Mouse (Mus musculus) lung, postnatal 4 days (tissue): ENCODE data around the gene Fbxl15.
A peak's percentile ranks its signal among the peaks of the same experiment; 100 is the strongest.

Source experiments
- DNase-seq, 2 experiments: peaks; one replicate each; pipeline ENCODE4 v3.0.0; 2021

Gene Fbxl15

GRCm38 (mm10) chr19:46347936-46348668, 20.1 kb downstream of the Fbxl15 start:
- DNase-seq: peak in 1 of 2 experiments; percentile 19

DNA sequence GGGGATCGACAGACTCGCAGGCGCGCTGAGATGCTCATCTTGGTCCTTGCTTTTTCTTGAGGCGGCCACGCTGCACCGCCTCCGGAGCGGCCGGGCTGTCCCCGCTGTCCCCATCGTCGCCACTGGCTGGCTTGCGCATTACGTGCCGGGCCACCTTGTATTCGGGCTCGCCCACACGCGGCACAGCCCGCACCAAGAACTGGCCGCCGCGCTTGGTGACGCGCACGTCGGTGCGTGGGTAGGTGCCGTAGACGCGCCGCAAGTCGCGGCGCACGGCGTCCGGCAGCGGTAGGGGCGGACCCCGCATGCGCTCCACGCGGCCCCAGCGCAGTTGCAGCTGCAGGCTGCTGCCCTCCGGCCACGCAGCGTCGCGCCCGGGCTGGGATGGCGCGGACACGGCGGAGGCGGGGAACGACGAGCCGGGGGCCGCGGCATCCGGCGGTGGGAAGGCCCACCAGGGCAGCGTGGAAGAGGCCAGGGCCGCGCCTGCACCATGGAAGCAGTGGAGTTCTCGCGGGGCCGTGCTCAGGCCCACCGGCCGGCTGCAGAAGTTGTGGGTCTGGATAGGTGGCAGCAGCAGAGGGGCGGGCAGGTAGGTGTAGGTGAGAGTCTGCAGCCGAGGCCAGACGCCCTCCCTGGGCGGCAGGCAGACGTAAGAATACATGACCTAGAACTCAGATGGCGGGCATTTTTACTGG, 20.9 kb downstream of the Fbxl15 start:
- peak; percentile 82 to 88 for DNase-seq

GRCm38 (mm10) chr19:46349550-46349949, 21.6 kb downstream of the Fbxl15 start:
- no peak for DNase-seq

- DNase-seq: peak in 1 of 2 experiments; percentile 38
Measured at GRCm38 (mm10) chr19:46350168-46350932, 22.4 kb downstream of the Fbxl15 start, which contains the start of gene 2310034G01Rik. TSS of gene 2310034G01Rik (minus strand) at chr19:46350302.

DNA sequence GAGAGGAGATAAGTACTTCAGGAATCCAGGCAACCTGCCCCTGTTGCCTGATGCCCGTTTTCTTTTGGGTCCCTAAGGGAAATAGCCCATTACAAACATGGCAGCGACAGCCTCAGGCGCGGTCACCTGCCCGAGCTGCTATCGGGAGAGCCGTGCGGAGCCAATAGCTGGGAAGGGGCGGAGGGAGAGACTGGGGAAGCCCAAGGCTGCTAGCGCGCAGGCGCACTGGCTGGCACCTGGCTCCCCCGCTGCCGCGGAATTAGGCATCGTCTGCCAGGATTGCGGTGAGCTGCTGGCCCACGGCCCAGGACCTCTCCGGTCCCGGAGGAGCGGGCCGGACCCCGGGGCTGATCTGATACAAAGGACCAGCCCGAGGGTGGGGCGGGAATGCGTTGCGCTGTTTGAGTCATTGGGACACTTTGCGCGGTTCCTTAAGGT, 28.7 kb downstream of the Fbxl15 start:
- DNase-seq: peak; percentile 88 to 92

- peak; percentile 47 to 56 for DNase-seq
Measured at GRCm38 (mm10) chr19:46357344-46358280, 29.6 kb downstream of the Fbxl15 start.

DNA sequence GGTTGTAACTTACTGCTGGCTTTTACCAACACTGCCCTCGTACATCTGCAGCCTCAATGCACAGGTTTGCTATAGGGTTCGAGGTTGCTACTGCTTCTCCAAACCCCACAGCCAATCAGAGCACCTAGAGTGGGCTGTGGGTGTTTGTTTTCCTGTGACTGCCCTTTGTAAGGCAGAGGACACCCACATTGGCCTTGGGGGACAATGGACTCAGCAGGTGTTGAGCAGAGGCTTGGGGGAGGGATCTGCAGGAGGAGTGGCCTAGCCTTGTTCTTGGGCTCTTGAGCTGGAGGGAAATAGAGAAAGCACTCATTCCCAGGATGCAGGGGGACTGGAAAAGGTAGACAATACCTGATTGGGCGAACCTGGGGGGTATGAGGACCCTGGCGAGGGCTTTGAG, 30.4 kb downstream of the Fbxl15 start:
- no peak for DNase-seq

- no peak for DNase-seq
Measured at GRCm38 (mm10) chr19:46362104-46362503, 34.1 kb downstream of the Fbxl15 start.

DNA sequence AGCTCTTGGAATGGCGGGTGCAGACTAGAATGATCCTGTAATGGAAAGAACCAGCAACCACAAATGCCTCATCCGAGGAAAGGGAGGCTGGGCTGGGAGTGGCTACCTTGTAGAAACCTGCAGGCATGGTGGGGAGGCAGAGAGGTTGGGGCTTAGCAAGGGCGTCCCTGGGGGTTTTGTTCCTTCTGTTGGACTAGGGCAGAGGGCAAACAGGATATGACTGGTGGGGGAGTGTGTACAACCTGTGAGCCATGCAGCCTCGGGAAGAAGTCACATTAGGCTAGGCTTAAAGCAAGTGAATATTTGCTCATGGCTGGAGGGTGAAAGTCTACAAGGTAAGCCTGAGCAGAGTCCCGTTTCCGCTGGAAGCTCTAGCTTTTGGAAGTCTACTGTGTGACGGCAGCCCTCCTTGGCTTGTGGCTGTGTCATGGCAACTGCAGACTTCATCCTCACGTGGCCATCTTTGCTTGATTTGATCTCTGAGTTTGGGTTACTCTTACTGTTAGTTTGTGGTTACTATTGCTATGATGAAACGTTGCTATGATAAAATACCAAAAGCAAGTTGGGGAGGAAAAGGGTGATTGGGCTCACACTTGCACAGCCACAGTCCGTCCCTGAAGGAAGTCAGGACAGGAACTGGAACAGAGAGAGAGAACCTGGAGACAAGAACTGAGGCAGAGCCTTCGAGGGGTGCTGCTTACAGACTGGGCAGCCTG, 35.5 kb downstream of the Fbxl15 start:
- no peak for DNase-seq

GRCm38 (mm10) chr19:46367798-46368590, 40.0 kb downstream of the Fbxl15 start:
- no peak for DNase-seq

DNA sequence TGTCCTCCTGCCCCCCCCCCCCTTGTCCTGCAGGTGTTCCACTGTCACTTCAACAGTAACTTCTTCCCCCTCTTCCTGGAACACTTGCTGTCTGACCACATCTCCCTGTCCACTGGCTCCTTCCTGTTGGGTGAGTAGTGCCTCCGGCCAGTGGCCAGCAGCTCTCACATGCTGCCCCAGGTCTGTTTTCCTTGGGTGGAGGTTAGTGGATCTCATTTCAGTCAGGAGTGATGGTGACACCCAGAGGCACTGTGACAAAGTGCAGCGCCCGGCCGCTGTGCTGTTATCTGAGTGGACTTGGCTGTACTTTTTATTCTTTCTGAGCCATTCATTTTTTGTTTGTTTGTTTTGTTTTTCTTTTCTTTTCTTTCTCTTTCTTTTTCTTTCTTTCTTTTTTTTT, 41.2 kb downstream of the Fbxl15 start:
- DNase-seq: peak; percentile 74 to 79

- DNase-seq: peak in 1 of 2 experiments; percentile 9
Measured at GRCm38 (mm10) chr19:46374477-46375088, 46.6 kb downstream of the Fbxl15 start.

GRCm38 (mm10) chr19:46375489-46375888, 47.5 kb downstream of the Fbxl15 start:
- peak in 1 of 2 experiments; percentile 39 for DNase-seq

- no peak for DNase-seq
Measured at GRCm38 (mm10) chr19:46375891-46376290, 47.9 kb downstream of the Fbxl15 start.
